Mouse (Mus musculus) adrenal gland, postnatal 25 days (tissue): ENCODE measurements around the gene Filip1l. TPM values are rescaled to one million over a fixed set of nuclear protein-coding genes. Genes with fewer than 3 reads are reported as not detected.

Experiments
- DNase-seq: peaks from one replicate; pipeline ENCODE4 v3.0.0; 2021; ENCODE audit warnings: mixed read lengths
- total RNA-seq: library from RNA; stranded (reverse); gene quantifications from 2 replicates; pipeline ENCODE4 v1.2.3, GENCODE M21; 2021

The Filip1l gene
- total RNA-seq, 1 experiment from 2014 or later, result 15.5 TPM

DNA sequence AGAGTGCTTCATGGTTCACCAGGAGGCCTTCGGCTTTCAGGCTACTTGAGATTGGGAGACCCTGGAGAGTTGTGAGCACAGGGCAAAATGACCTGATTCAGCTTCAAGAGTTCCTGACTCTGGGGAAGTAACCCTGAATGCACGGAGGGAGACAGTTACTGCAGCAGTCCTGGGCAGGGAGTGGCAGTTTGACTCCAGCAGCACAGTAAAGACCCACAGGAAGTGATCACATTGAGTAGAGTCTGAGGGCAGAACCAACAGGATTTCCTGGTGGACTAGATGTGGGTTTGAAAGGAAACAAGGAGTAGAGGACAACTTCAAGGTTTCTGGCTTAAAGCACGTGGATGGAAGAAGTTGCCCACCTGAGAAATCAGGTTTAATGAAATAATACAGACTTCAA is 81.7 kb downstream of the Filip1l start:
- no peak for DNase-seq

GRCm38 (mm10) chr16:57437523-57438287 is 84.8 kb downstream of the Filip1l start:
- DNase-seq, result no peak

GRCm38 (mm10) chr16:57438288-57438685 is 85.4 kb downstream of the Filip1l start:
- DNase-seq, result no peak

GRCm38 (mm10) chr16:57439206-57439605 is 86.3 kb downstream of the Filip1l start:
- DNase-seq, result no peak

DNA sequence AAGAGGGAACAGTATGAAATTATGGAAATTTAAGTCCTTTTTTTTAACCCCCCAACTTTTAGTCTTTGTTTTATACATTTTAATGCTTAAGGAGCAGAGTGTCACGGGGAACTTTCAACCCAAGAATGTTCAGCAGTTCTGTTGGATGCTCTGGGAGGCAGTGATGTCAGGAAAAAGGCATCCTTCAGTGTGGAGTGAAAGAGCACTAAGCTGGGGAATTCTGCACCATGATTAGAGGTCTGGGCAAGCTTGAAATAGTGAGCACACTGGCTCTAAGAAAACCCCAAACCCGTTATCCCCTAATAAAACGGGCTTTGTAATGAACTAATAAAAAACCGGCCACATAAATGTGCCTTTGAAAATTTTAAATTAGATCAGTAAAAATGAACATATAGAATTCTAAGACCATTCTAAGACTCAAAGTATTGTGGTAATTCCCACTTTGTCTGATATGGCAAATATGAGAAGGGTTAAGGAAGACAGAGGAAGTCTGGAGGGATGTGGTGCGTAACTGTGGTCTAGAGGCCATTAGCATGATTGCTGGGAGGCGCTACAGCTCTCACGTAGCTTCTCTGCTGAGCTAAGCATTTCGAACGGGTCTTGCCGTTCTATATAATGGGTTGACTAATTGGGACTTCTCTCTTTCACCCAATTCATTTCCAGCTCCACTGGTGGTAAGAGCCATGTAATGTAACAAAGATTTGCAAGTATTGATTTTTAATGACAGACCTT is 88.0 kb downstream of the Filip1l start:
- DNase-seq, result no peak

- DNase-seq, result no peak
Measured at GRCm38 (mm10) chr16:57445096-57446094, 92.5 kb downstream of the Filip1l start.

DNA sequence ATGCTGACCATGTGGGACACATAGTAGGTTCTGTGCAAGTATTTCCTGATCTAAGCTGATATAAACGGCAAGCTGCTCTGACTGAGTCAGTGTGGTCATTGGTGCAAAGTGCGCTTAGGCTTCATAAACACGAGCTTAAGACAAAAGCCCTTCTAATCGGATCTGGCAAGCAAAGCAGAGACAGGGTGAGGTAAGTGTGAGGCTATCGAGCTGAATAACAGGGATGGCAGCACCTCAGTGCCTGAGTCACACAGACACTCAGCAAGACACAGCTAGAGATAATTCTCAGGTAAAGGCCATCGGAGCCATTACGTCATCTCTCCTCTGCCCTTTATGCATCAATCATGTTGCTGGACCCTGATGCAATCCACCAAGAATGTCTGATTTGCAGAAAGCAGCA is 100.1 kb downstream of the Filip1l start:
- no peak for DNase-seq

- DNase-seq, result no peak
Measured at GRCm38 (mm10) chr16:57454106-57454763, 101.3 kb downstream of the Filip1l start.

DNA sequence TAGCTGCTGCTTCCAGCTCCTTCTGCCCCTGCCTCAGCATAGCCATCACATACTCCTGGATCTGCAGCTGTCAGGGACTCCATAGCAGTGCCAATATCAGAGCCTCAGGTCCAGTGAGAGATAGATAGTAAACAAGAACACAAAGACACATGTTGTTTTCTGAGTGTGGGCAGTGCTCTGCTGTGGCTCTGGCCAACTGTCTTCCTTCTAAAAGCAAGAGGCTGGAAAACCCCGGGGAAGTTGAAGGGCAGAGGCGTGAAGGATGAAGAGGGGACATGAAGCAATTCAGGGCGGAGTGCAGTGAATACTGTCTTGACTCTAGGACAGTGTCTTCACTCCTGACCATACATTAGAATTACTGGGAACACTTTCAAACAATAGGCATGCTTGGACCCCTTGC is 102.7 kb downstream of the Filip1l start:
- no peak for DNase-seq

DNA sequence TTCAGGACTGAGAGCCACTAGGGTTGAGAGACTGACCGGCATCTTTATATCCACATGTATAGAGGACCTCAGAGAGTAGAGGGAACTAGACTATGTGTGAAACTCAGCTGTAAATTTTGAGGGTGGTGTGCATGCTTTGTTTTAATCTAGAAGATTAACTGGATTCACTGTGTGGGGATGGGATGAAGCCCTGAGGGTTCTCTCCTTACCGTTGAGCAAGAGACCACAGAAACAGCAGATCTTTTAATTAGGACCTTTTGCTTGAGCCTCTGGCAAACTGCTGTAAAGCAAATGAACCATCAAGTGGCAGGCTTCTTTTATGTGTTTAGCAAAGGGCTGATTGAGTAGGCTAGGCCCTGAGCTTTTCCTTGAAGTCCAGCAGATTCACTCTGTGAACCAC is 103.1 kb downstream of the Filip1l start:
- no peak for DNase-seq

- no peak for DNase-seq
Measured at GRCm38 (mm10) chr16:57465386-57465913, 112.6 kb downstream of the Filip1l start.

DNA sequence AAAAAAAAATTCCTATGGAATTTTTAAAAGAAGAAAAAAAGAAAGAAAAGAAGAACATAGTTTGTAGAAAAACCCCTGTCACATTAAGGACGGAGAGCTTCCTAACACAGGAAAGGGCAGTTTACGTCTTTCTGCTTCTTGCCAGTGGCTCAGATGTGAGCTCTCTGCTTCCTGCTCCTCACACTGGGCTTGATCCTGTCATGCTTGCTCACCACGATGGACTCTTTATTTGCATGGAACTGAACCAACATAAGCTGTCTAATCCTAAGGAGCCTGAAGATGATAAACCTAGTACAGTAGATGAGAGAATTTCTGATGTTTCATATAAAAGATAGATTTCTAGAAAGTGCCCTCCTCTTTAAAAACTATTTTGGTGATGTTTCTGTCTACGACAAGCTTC is 116.4 kb downstream of the Filip1l start:
- no peak for DNase-seq

DNA sequence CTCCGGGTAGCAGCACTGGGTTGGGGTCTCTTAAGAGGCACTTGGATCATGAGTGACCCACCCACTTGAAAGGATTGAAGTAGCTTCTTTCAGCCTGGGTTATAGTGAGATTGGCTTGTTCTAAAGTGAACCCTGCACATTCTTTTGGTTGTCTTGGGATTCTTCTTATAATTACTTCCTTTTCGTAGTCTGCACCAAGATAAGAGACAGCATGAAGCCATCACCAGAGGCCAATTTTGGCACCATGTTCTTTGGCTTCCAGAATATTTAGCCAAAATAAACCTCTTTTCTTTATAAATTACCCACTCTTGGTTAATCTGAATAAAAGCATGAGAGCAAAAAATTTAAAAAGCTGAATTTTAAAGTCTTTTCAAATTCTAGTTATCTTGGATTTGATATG is 117.0 kb downstream of the Filip1l start:
- DNase-seq, result no peak

- DNase-seq, result no peak
Measured at GRCm38 (mm10) chr16:57470286-57470830, 117.5 kb downstream of the Filip1l start.

GRCm38 (mm10) chr16:57471071-57471470 is 118.2 kb downstream of the Filip1l start:
- no peak for DNase-seq

DNA sequence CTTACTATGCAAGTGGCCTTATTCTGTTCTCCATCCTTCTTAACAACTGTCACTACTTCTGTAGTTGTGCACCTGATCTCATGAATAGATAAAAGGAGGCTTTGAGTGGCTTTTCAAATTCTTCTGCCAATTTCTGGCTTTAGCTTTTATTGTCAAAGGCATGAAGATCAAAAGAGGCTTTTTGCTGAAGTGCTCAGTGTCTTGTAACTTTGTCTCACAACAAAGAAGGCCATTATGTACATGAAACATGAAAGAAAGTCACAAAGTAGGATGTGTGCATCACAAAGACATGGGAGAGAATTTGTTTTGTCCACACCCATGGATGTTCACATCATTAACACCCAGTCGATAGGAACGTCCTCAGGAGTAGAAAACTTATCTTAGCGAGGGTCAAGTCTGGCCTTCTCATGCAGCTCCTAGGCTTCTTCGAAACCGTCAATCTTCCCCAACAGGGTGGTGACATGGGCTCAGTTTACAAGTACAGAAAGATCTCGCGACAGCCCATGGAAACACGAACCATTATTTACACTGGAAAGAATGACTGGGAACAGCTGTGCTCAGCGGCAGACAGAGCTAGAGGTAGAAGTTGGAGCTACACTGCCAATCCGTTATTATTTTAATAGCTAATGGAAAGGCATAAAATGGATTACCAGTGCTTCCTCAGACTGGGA is 120.7 kb downstream of the Filip1l start:
- no peak for DNase-seq

DNA sequence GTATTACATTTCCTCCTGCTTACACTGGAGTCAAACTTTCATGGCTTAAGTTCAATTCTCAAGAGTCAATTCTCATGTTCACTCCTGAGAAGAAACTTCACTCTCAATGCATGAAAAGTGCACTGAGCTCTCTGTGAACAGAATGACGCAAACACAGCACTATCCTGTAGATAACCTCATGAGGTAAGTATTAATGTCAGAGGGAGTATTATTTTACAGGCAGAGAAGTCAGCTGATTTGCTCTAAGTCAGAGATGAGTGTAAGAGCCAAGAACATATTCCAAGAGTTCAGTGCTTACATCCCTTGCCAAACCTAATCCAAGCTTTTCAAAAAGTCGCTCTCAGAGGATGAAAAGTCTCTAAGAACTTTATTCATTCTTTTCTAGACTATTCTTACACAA is 125.6 kb downstream of the Filip1l start:
- no peak for DNase-seq

GRCm38 (mm10) chr16:57479776-57480175 is 126.9 kb downstream of the Filip1l start:
- no peak for DNase-seq

- DNase-seq, result no peak
Measured at GRCm38 (mm10) chr16:57482264-57482663, 129.4 kb downstream of the Filip1l start.

- no peak for DNase-seq
Measured at GRCm38 (mm10) chr16:57482911-57483310, 130.0 kb downstream of the Filip1l start.

GRCm38 (mm10) chr16:57483503-57483902 is 130.6 kb downstream of the Filip1l start:
- no peak for DNase-seq
